Mouse (Mus musculus) frontal cortex, postnatal 36 days (tissue): Measurements from ENCODE around the gene Cela1.

Source experiments
- DNase-seq, 2 experiments: peaks; one replicate each; pipeline ENCODE4 v3.0.0; 2022; ENCODE audit warnings: low spot score in 2 of 2

Cela1 gene

GRCm38 (mm10) chr15:100670833-100671232, 16.9 kb downstream of the Cela1 start:
- DNase-seq, result no peak

- no peak for DNase-seq
Observed at GRCm38 (mm10) chr15:100670004-100670403, 17.7 kb downstream of the Cela1 start.

GRCm38 (mm10) chr15:100669337-100669736, 18.4 kb downstream of the Cela1 start, which contains the start of gene Bin2:
Gene Bin2 (minus strand): TSS chr15:100669553.
- DNase-seq, result no peak

GRCm38 (mm10) chr15:100667871-100668545, 19.7 kb downstream of the Cela1 start:
- DNase-seq, result no peak

- no peak for DNase-seq
Observed at GRCm38 (mm10) chr15:100667420-100667819, 20.3 kb downstream of the Cela1 start.

GRCm38 (mm10) chr15:100666851-100667250, 20.9 kb downstream of the Cela1 start:
- no peak for DNase-seq

GRCm38 (mm10) chr15:100666219-100666696, 21.5 kb downstream of the Cela1 start:
- DNase-seq, result no peak

GRCm38 (mm10) chr15:100665411-100666218, 22.1 kb downstream of the Cela1 start:
- no peak for DNase-seq

- no peak for DNase-seq
Observed at GRCm38 (mm10) chr15:100664813-100665274, 22.9 kb downstream of the Cela1 start.

GRCm38 (mm10) chr15:100660805-100661204, 26.9 kb downstream of the Cela1 start:
- DNase-seq, result no peak

- DNase-seq, result peak in 1 of 2 experiments; percentile 18
Observed at GRCm38 (mm10) chr15:100660306-100660705, 27.4 kb downstream of the Cela1 start.

GRCm38 (mm10) chr15:100655201-100655600, 32.5 kb downstream of the Cela1 start:
- no peak for DNase-seq

- no peak for DNase-seq
Observed at GRCm38 (mm10) chr15:100654271-100654670, 33.5 kb downstream of the Cela1 start.

GRCm38 (mm10) chr15:100651610-100652009, 36.1 kb downstream of the Cela1 start:
- no peak for DNase-seq

- no peak for DNase-seq
Observed at GRCm38 (mm10) chr15:100650111-100650510, 37.6 kb downstream of the Cela1 start.

GRCm38 (mm10) chr15:100646161-100646560, 41.6 kb downstream of the Cela1 start:
- DNase-seq, result no peak

- DNase-seq, result no peak
Observed at GRCm38 (mm10) chr15:100642451-100642850, 45.3 kb downstream of the Cela1 start.

GRCm38 (mm10) chr15:100641226-100641810, 46.4 kb downstream of the Cela1 start:
- DNase-seq, result no peak

- no peak for DNase-seq
Observed at GRCm38 (mm10) chr15:100639972-100640750, 47.6 kb downstream of the Cela1 start.

- DNase-seq, result peak in 1 of 2 experiments; percentile 32
Observed at GRCm38 (mm10) chr15:100637661-100638060, 50.1 kb downstream of the Cela1 start.

- no peak for DNase-seq
Observed at GRCm38 (mm10) chr15:100636700-100637501, 50.8 kb downstream of the Cela1 start, which contains the start of gene Smagp. Gene Smagp (minus strand): TSS chr15:100636940.
